9 mouse cellular contexts compared by ENCODE assay signal in the genomic region with DNA sequence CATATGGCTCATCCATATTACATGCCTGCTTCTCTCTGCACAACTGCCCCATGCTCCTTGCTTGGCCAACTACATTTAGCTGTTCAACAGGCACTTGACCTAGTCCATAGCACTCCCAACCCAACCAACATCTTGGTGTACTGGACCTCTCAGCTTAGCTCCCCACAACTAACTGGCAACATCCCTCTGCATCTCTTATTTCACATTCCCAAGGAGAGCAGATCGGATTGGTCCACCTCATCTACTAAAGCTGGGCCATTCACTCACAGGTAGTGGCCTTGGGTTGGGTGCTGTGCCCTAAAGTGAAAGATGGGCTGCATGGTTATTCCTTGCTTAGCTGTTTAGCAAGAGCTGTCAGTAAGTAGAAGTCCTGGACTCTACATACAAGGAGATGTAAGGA.
"Had no signal": no experiment of that assay in that cellular context is flagged by ENCODE, and none has a peak within 500 bp of the region (broad histone marks: within the 10 kb centered on the region; RNA-seq: fewer than 3 reads in every experiment).

No protein-coding gene starts in this region.

- H3K4me2 ChIP-seq: liver, embryonic 11.5 days; liver, embryonic 15.5 days; midbrain, embryonic 13.5 days had no signal

- H3K36me3 ChIP-seq: liver, embryonic 15.5 days; midbrain, embryonic 13.5 days had no signal

- H3K27me3 ChIP-seq: liver, embryonic 15.5 days; midbrain, embryonic 13.5 days had no signal

- H3K27ac ChIP-seq: layer of hippocampus, adult 2 months; liver, embryonic 15.5 days; midbrain, embryonic 13.5 days had no signal

- H3K9me3 ChIP-seq: liver, embryonic 15.5 days; midbrain, embryonic 13.5 days had no signal

- H3K4me3 ChIP-seq: layer of hippocampus, adult 2 months; liver, embryonic 15.5 days; midbrain, embryonic 13.5 days had no signal

- ATAC-seq: midbrain, embryonic 13.5 days had no signal

- H3K9ac ChIP-seq: liver, embryonic 15.5 days; midbrain, embryonic 13.5 days had no signal

- H3K4me1 ChIP-seq: liver, embryonic 15.5 days; midbrain, embryonic 13.5 days had no signal

- DNase-seq: kidney, postnatal 4 days; lung, adult 2 months; lung, postnatal 36 days; right cerebral cortex, postnatal 14 days; thymus, postnatal 36 days had no signal
